Mouse (Mus musculus) liver, embryonic 12.5 days (tissue): ENCODE results near the gene Focad. TPM values are rescaled to one million over a fixed set of nuclear protein-coding genes. Genes with fewer than 3 reads are reported as not detected.

Experiments
- ATAC-seq: fragments of 200-750 bp; cut with Nextera tagmentation; 2 replicates; pipeline ENCODE4 v1.8.0; 2017; ENCODE audit warnings: moderate number of reproducible peaks, mild to moderate bottlenecking, moderate library complexity
- H3K27ac ChIP-seq: fragments of 300-500 bp; sonication (generic); 2 replicates; pipeline ENCODE4 v1.5.1; 2016; ENCODE audit warnings: mild to moderate bottlenecking
- H3K27me3 ChIP-seq: fragments of 300-500 bp; sonication (generic); replicated peaks from 2 replicates; pipeline ENCODE4 v1.6.1; 2016; ENCODE audit warnings: mild to moderate bottlenecking, moderate library complexity
- H3K36me3 ChIP-seq: fragments of 300-500 bp; sonication (generic); 2 replicates; pipeline ENCODE4 v1.6.1; 2016; ENCODE audit warnings: mild to moderate bottlenecking, moderate library complexity
- H3K4me1 ChIP-seq: fragments of 300-500 bp; sonication (generic); 2 replicates; pipeline ENCODE4 v1.6.1; 2016
- H3K4me2 ChIP-seq: fragments of 300-500 bp; sonication (generic); 2 replicates; pipeline ENCODE4 v1.6.1; 2016; ENCODE audit warnings: mild to moderate bottlenecking, moderate library complexity
- H3K4me3 ChIP-seq: fragments of 300-500 bp; sonication (generic); 2 replicates; pipeline ENCODE4 v1.5.1; 2016; ENCODE audit warnings: mild to moderate bottlenecking, moderate library complexity
- H3K9ac ChIP-seq: fragments of 300-500 bp; sonication (generic); 2 replicates; pipeline ENCODE4 v1.6.1; 2016; ENCODE audit warnings: mild to moderate bottlenecking, moderate library complexity
- H3K9me3 ChIP-seq: fragments of 300-500 bp; sonication (generic); replicated peaks from 2 replicates; pipeline ENCODE4 v1.6.1; 2016; ENCODE audit warnings: mild to moderate bottlenecking, moderate library complexity
- WGBS: fragments of 180-500 bp; shearing (Covaris S2); methylation state at CpG from one replicate; pipeline ENCODE4 v1.1.7; 2016; ENCODE audit not compliant: insufficient replicate concordance; 5-methylcytosine and 5-hydroxymethylcytosine counted together
- polyA plus RNA-seq: library from polyadenylated mRNA; unstranded; fragments of >200 nt; fragmentation: Nextera tagmentation; extraction: Ambion mirVana; gene quantifications from 2 replicates; pipeline ENCODE4 v1.2.1, GENCODE M21; 2016

Focad gene
- polyA plus RNA-seq, 1 experiment from 2014 or later, result 13.5 TPM

DNA sequence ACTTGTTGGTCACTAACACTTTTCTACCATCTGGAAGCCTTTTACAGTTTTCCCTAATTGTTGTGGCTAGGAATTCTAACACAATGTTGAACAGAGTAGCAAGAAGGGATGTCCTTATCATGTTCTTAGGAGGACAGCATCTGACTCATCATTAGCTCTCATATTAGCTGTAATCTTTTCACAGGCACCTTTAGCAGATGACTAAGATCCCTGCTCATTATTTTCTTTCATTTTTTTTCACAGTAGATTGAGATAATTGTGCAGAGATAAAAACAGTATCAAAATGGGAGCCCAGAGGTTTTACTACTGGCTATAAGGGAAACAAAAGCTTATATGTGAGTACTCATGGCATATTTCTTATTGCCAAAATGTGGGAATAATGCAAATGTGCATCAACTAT is 330.1 kb downstream of the Focad start:
- Histone ChIP-seq H3K36me3 (no peaks in the 10 kb centered on the region), H3K4me2 (no peak overlapping the region), H3K4me1 (no peaks in the 10 kb centered on the region), H3K4me3 (no peak overlapping the region), H3K9me3 (no peaks in the 10 kb centered on the region), H3K27me3 (no peaks in the 10 kb centered on the region), H3K9ac (no peak overlapping the region), H3K27ac (no peak overlapping the region)
- ATAC-seq, result no peak

DNA sequence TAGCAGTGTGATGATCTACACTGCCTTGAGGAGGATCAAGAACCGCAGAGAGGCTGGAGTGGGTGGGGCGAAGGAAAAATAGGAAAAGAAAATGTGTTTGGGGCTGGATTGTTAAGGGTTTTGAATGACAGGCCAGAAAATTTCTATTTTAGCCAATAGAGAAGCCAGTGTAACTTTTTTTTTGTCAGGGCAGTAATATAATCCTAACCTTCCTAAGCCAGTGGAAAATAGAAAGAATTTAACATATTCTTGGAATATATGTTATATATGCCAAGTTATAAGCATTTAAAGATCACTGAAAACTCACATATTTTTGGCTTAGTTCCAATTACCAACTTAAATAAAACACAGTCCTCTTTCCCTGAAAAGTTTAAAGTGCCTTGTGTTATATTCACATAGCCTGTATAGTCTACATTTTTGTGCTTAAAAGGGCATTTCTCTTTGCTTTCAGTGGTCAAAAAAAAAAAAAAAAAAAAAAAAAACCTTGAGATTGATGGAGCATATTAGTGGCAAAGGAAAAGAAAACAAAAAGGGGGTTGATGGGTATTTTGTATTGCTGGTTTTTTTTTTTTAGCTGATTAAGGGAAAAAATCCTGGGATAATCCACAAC is 333.3 kb downstream of the Focad start:
- Histone ChIP-seq H3K27ac (no peak overlapping the region), H3K36me3 (no peaks in the 10 kb centered on the region), H3K27me3 (no peaks in the 10 kb centered on the region), H3K9ac (no peak overlapping the region), H3K9me3 (no peaks in the 10 kb centered on the region), H3K4me2 (no peak overlapping the region), H3K4me1 (no peaks in the 10 kb centered on the region), H3K4me3 (no peak overlapping the region)
- ATAC-seq, result no peak
- 83% methylated on average over 2 of the region's 2 CpGs for WGBS

DNA sequence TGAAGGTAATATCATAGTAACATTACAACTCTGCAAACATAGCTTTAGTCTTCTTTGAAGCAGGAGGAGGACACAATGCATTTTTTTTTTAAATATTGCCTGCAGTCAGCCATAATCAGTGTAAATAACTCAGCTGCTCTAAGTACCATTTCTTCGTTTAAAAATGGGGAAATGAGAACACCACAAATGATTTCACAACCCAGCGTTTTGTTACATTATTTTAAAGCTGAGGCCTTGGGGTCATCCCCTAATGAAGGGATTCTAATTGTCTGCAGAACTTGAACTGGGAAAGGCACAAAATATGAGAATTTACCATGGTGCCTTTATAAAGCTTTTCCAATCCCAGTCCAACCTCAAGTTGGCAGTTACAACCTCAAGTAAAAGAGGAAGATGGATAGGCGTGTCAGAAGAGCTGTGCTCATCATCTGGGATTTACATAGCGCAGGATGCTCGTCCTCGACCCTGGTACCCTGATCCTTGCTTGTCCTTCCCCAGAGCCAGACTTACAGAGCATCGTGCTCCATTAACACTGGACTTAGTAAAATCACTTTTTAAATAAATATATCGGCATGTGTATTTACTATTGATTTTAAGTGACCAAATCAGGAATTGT is 338.1 kb downstream of the Focad start:
- 59% methylated on average over 8 of the region's 8 CpGs for WGBS

DNA sequence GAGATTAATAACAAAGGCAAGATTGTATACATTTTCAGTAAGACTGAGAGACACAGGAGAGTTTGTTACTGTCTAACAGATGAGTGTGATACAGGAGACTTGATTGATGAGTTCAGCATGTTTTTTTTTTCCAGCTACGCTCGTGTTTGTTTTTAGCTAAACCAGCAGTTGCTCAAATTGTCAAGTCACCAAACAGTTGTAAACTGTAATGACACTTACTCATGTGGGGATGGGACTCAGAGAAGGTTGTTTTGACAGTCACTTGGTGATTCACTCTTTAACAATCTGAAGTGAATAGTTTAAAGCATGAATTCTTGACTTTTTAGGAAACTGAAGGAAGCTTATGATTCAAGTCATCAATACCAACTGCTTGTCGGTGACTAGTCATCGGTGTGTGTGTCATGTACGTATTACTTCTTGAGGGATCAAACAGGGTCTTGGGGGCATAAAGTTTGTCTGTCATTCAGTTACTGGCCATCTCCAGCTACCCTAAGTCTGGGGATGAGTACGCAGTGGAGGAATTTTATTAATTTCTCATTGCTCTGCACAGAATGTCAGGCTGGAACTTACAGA is 342.2 kb downstream of the Focad start:
- 75% methylated on average over 6 of the region's 6 CpGs for WGBS
- Histone ChIP-seq H3K4me2 (no peak overlapping the region), H3K27me3 (no peaks in the 10 kb centered on the region), H3K4me1 (peaks cover 26% of the 10 kb centered on the region), H3K36me3 (no peaks in the 10 kb centered on the region), H3K27ac (no peak overlapping the region), H3K9ac (no peak overlapping the region), H3K9me3 (no peaks in the 10 kb centered on the region), H3K4me3 (no peak overlapping the region)
- ATAC-seq, result no peak

More for the DNA sequence above, 338.1 kb downstream of the Focad start:
- Histone ChIP-seq H3K27me3 (no peaks in the 10 kb centered on the region), H3K9ac (no peak overlapping the region), H3K4me1 (no peaks in the 10 kb centered on the region), H3K36me3 (no peaks in the 10 kb centered on the region), H3K4me2 (no peak overlapping the region), H3K4me3 (no peak overlapping the region), H3K9me3 (no peaks in the 10 kb centered on the region), H3K27ac (no peak overlapping the region)
- no peak for ATAC-seq

DNA sequence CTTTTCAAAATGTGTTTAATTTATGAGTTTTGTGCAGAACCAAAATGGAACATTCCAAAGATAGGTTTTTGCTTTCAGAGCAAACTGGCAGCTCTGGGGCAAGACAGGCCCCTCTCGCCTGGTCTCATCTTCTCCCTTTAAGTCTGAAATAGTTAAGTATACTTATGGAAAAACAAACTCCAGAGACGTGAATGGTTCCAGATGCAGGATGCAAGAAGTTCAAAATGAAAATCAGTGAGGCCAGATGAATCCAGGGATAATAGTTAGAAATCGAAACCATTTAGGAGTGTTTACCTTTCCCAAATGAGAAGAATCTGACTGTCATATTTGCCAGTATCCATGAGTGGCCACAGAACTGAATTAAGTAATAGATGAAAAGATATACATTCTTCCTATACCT is 342.7 kb downstream of the Focad start:
- H3K4me3 ChIP-seq, result no peak overlapping the region
- peaks cover 30% of the 10 kb centered on the region for H3K4me1 ChIP-seq
- H3K27me3 ChIP-seq, result no peaks in the 10 kb centered on the region
- 54% methylated on average over 3 of the region's 3 CpGs for WGBS
- no peak for ATAC-seq
- H3K36me3 ChIP-seq, result no peaks in the 10 kb centered on the region
- H3K9ac ChIP-seq, result no peak overlapping the region
- H3K9me3 ChIP-seq, result no peaks in the 10 kb centered on the region
- no peak overlapping the region for H3K27ac ChIP-seq
- H3K4me2 ChIP-seq, result no peak overlapping the region

DNA sequence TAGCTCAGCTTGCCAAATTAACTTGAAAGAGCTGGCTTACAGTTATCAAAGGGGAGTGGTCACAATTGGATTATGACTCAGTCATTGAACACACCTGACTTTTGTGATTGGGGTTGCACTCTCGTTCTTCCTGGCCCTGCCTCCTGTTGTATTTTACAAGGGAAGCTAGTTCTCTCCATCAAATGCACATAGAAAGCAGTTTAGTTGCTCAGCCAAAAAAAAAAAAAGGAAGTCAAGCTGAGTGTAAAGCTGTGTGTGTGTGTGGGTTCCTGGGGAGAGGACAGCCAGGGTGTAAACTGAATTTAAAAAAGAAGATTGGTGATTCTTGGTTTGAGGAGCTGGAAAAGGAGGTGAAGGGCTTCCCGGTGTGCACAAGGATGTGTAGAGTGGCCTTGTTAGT is 343.5 kb downstream of the Focad start:
- Histone ChIP-seq H3K4me3 (peak overlapping the region; percentile 52), H3K4me2 (peak overlapping the region; percentile 77)

DNA sequence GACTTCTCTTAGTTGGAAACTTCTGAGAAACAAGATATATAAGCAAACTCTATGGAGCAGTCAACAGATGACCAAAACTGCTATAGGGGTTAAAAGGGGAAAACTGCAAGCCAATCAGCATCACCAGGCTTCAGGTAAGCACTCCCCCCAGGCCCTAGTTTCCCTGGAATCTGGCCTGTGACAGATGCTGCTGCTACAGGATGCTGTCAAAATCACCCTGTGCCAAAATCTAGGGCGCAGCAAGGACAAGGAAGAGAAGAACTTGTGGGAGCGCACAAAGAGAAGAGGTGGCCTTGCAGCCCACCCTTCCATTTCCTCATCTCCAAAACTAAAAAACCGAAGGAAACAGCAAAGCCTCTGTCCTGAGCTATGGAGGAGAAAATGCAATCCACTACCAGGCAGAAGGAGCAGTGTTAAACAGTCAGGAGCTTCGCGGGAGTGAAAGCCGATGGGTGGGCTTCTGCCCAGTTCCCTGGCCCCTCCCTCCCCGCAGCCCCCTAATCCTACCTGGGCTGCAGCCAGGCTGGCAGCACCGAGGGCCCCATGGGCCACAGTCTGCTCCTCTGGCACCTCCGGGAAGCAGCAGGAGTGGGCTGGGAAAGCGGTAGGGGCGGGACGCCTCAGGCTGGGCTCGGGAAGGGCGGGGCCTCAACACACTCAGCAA is 344.0 kb downstream of the Focad start, which contains the start of gene Hacd4:
Gene Hacd4, minus strand, starts transcription at position 603 of the 664 bp plus-strand sequence.
- peak within 1 kb of the TSS; percentile 37; the same call in 1 of the 2 replicates for H3K27ac ChIP-seq
- 4% methylated on average over 14 of the region's 14 CpGs for WGBS
- peak; percentile 74 for ATAC-seq

More for the DNA sequence above, 343.5 kb downstream of the Focad start:
- WGBS, result 27% methylated on average over 2 of the region's 2 CpGs
- no peak overlapping the region for H3K9ac ChIP-seq
- no peaks in the 10 kb centered on the region for H3K9me3 ChIP-seq
- H3K4me1 ChIP-seq, result peaks cover 30% of the 10 kb centered on the region
- H3K27me3 ChIP-seq, result no peaks in the 10 kb centered on the region
- no peak for ATAC-seq
- no peak overlapping the region for H3K27ac ChIP-seq
- no peaks in the 10 kb centered on the region for H3K36me3 ChIP-seq

DNA sequence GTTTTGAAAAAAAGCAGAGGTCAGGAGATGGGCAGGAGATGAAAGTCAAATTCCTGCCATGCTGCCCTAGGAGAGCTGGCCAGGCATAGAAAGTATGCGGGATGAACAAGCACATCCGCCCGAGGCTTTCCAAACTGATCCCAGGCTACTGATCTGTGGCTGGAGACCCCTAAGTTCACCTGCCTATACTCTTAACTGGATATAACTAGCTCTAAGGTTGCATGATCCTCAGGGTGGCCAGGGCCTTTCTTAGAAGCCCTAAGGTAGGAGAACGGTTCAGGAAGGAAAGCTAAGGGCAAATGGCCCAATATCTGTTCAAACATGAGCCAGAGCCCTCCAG is 344.5 kb downstream of the Focad start:
- peak overlapping the region; percentile 77 for H3K4me2 ChIP-seq
- 16% methylated on average over 4 of the region's 4 CpGs for WGBS
- no peaks in the 10 kb centered on the region for H3K36me3 ChIP-seq
- no peak for ATAC-seq
- H3K9me3 ChIP-seq, result no peaks in the 10 kb centered on the region
- peak overlapping the region; percentile 52 for H3K4me3 ChIP-seq
- no peak overlapping the region for H3K9ac ChIP-seq
- no peaks in the 10 kb centered on the region for H3K27me3 ChIP-seq
- H3K27ac ChIP-seq, result no peak overlapping the region
- H3K4me1 ChIP-seq, result peaks cover 30% of the 10 kb centered on the region

More for the DNA sequence above, 344.0 kb downstream of the Focad start, which contains the start of gene Hacd4:
- H3K27me3 ChIP-seq, result no peaks in the 10 kb centered on the region
- H3K9me3 ChIP-seq, result no peaks in the 10 kb centered on the region
- peak within 1 kb of the TSS; percentile 52 for H3K4me3 ChIP-seq
- peaks cover 30% of the 10 kb centered on the region for H3K4me1 ChIP-seq
- H3K9ac ChIP-seq, result 0 out of 2 replicates have a peak within 1 kb of the TSS, but pooled peaks have one; percentile 57
- peak within 1 kb of the TSS; percentile 77 for H3K4me2 ChIP-seq
- no peaks in the 10 kb centered on the region for H3K36me3 ChIP-seq

DNA sequence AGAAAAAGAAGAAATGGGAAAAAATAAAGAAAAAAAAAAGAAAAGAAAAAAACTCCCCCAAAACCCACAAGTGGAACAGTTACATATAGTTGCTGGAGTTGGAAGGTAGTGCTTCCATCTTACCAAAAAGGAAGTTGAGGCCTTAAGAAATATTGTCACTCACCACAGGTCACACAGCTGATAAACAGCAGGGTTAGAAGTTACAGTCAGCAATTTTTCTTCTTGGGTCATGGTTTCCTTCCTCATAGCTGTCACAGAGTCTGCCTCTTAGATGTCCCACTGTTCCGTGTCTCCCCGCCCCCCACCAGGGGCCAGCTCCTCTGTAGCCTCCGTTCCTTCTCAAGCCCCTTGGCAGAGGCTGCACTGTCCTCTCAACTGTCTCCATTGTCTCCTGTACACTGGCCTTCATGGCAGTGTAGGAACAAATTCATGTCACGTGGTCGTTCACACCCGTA is 345.3 kb downstream of the Focad start:
- 30% methylated on average over 6 of the region's 6 CpGs for WGBS
- Histone ChIP-seq H3K27ac (no peak overlapping the region), H3K4me2 (peak overlapping the region; percentile 21; the same call in 1 of the 2 replicates)

DNA sequence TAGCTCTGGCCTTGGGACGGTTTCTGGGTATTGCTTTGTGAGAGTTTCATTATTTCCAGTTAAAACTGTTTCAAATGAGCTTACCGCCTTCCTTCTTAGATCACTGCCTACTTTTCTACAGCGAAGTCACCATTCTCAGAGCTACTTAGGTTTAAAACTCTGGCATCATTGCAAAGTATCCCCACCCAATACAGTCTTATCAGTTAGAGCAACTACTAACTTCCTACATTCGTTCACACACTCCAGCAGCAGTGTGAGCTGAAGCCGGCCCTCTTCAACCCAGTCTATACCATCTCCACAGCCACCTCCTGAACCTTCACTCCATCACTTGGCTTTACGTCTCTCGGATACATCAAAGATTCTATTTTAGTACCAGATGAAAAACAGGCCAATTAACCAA is 346.4 kb downstream of the Focad start:
- Histone ChIP-seq H3K36me3 (no peaks in the 10 kb centered on the region), H3K27me3 (no peaks in the 10 kb centered on the region), H3K4me2 (no peak overlapping the region), H3K9ac (no peak overlapping the region), H3K4me1 (peaks cover 30% of the 10 kb centered on the region), H3K27ac (no peak overlapping the region), H3K9me3 (no peaks in the 10 kb centered on the region), H3K4me3 (no peak overlapping the region)
- 63% methylated on average over 7 of the region's 7 CpGs for WGBS
- no peak for ATAC-seq

More for the DNA sequence above, 345.3 kb downstream of the Focad start:
- no peaks in the 10 kb centered on the region for H3K9me3 ChIP-seq
- H3K36me3 ChIP-seq, result no peaks in the 10 kb centered on the region
- H3K9ac ChIP-seq, result no peak overlapping the region
- no peak overlapping the region for H3K4me3 ChIP-seq
- H3K27me3 ChIP-seq, result no peaks in the 10 kb centered on the region
- ATAC-seq, result peak; percentile 69
- H3K4me1 ChIP-seq, result peaks cover 30% of the 10 kb centered on the region

DNA sequence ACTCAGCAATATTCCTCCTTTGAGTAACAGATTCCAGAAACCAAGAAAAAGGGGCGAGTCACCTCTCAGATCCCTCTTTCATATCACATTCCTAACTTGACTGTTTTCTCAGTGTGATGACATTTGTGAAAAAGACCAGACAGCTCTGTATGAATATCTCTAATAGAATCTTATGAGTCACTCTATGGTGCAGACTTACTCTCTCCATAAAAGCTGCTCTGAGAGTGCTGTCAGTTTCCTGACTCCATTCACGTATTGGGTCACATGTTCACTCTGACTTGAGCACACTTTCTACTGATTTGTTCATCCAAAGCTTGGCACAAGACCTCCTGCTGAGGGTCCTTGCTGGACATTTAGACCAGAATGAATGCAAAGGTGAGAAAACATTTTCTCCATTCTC is 354.5 kb downstream of the Focad start:
- Histone ChIP-seq H3K4me1 (no peaks in the 10 kb centered on the region), H3K9ac (no peak overlapping the region), H3K27ac (no peak overlapping the region), H3K27me3 (no peaks in the 10 kb centered on the region), H3K36me3 (no peaks in the 10 kb centered on the region), H3K4me3 (no peak overlapping the region), H3K4me2 (no peak overlapping the region), H3K9me3 (no peaks in the 10 kb centered on the region)
- WGBS, result 54% methylated on average over 2 of the region's 2 CpGs
- ATAC-seq, result no peak
